Mouse (Mus musculus) heart, postnatal 0 days (tissue): ENCODE results near the gene Timm8a2. TPM values are rescaled to one million over a fixed set of nuclear protein-coding genes. Genes with fewer than 3 reads are reported as not detected.

Experiments
- ATAC-seq: fragments of 200-750 bp; cut with Nextera tagmentation; 2 replicates; pipeline ENCODE4 v1.8.0; 2017; ENCODE audit warnings: low read depth, moderate number of reproducible peaks, moderate library complexity; ENCODE audit not compliant: insufficient read depth
- DNase-seq: peaks from one replicate; pipeline ENCODE4 v3.0.0-alpha.2; 2016; ENCODE audit warnings: low spot score
- H3K27ac ChIP-seq: fragments of 300-500 bp; sonication (generic); 2 replicates; pipeline ENCODE4 v1.5.1; 2014; ENCODE audit warnings: low read depth, mild to moderate bottlenecking
- H3K27me3 ChIP-seq: fragments of 300-500 bp; sonication (generic); 2 replicates; pipeline ENCODE4 v1.6.1; 2014; ENCODE audit warnings: low read length, mixed read lengths; ENCODE audit not compliant: control insufficient read depth, insufficient read depth
- H3K36me3 ChIP-seq: fragments of 300-500 bp; sonication (generic); replicated peaks from 2 replicates; pipeline ENCODE4 v1.6.1; 2014; ENCODE audit warnings: low read length, mixed read lengths; ENCODE audit not compliant: control insufficient read depth, insufficient read depth
- H3K4me1 ChIP-seq: fragments of 300-500 bp; sonication (generic); 2 replicates; pipeline ENCODE4 v1.6.1; 2014; ENCODE audit warnings: antibody characterized with exemption; ENCODE audit not compliant: control insufficient read depth, insufficient read depth
- H3K4me2 ChIP-seq: fragments of 300-500 bp; sonication (generic); 2 replicates; pipeline ENCODE4 v1.6.1; 2014; ENCODE audit warnings: low read depth, mild to moderate bottlenecking, low read length, moderate library complexity
- H3K4me3 ChIP-seq: fragments of 300-500 bp; sonication (generic); 2 replicates; pipeline ENCODE4 v1.5.1; 2014; ENCODE audit warnings: low read depth, low read length
- H3K9ac ChIP-seq: fragments of 300-500 bp; sonication (generic); replicated peaks from 2 replicates; pipeline ENCODE4 v1.6.1; 2014; ENCODE audit warnings: low read depth, low read length, mixed read lengths
- H3K9me3 ChIP-seq: fragments of 300-500 bp; sonication (generic); replicated peaks from 2 replicates; pipeline ENCODE4 v1.6.1; 2016; ENCODE audit warnings: low read length; ENCODE audit not compliant: control insufficient read depth
- CTCF ChIP-seq: IDR thresholded peaks from 2 replicates; pipeline ENCODE4 v1.5.1; 2016; ENCODE audit warnings: antibody characterized with exemption, control low read depth, low read depth
- EP300 ChIP-seq: IDR thresholded peaks from 2 replicates; pipeline ENCODE4 v1.6.1; 2016; ENCODE audit warnings: antibody characterized with exemption, low read depth
- WGBS: fragments of 180-500 bp; shearing (Covaris S2); extraction: QIAGEN DNeasy Blood & Tissue Kit; methylation state at CpG from one replicate; pipeline ENCODE4 v1.1.7; 2014; 5-methylcytosine and 5-hydroxymethylcytosine counted together
- polyA plus RNA-seq: library from polyadenylated mRNA; unstranded; fragments of >200 nt; fragmentation: Nextera tagmentation; extraction: Ambion mirVana; gene quantifications from 2 replicates; pipeline ENCODE4 v1.2.1, GENCODE M21; 2015
- total RNA-seq: library from RNA; depleted of rRNA; stranded (reverse); fragments of >200 nt; gene quantifications from 2 replicates; pipeline ENCODE4 v1.2.3, GENCODE M21; 2014; ENCODE audit warnings: low replicate concordance; rRNA removed

The Timm8a2 gene
- not detected in 2 replicates for total RNA-seq
- not detected in 2 replicates for polyA plus RNA-seq

DNA sequence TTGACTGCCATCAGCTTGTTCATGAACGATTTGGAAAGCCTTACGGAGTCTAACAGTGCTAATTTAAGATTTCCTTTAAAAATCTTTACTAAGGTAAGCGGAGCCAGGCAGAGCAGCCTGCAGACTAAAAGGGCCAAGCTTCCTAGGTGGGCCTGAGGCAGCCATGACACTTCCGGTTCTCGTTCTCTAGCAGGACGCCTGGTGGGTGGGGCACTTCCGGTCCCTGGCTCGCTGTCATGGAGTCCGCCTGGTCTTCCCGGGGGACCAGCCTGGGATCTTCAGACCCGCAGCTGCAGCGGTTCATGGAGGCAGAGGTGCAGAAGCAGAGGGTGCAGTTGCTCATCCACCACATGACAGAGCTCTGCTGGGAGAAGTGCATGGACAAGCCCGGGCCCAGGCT is at the start of gene Timm8a2:
Timm8a2 (plus strand) TSS at position 224 of the 400 bp plus-strand sequence.
- Histone ChIP-seq H3K27ac (no peak within 1 kb of the TSS), H3K36me3 (no peaks in the 10 kb centered on the region), H3K4me3 (no peak within 1 kb of the TSS), H3K4me2 (no peak within 1 kb of the TSS), H3K9ac (no peak within 1 kb of the TSS), H3K9me3 (0 out of 2 replicates have a peak, but pooled peaks cover 4% of the 10 kb centered on the region), H3K27me3 (no peaks in the 10 kb centered on the region), H3K4me1 (no peaks in the 10 kb centered on the region)
- DNase-seq (no peak), ATAC-seq (no peak)
- TF ChIP-seq CTCF (no peak), EP300 (no peak)
- WGBS: 89% methylated on average over 13 of the region's 13 CpGs

DNA sequence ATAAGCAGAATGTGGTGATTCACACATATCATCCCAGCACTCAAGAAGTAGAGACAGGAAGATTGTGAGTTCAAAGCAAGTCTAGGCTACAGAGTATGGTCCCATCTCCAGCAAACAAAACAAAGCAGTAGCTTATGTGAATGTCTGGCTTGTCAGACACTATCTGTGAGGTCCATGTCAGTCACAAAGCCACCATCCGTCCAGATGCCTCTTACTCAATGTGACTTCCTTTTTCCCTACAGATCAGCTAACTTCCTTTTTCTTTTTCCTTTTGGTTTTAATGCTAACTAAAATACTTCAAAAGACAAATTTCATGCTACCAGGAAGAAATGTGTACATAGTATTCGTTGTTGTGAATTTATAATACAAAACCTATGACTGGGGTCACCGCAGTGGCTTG is 49.0 kb upstream of the Timm8a2 start:
- ATAC-seq (no peak), DNase-seq (no peak)
- Histone ChIP-seq H3K36me3 (no peaks in the 10 kb centered on the region), H3K27ac (no peak overlapping the region; the same call in 1 of the 2 replicates), H3K9ac (no peak overlapping the region), H3K9me3 (no peaks in the 10 kb centered on the region), H3K4me1 (0 out of 2 replicates have a peak, but pooled peaks cover 8% of the 10 kb centered on the region), H3K4me3 (no peak overlapping the region), H3K4me2 (no peak overlapping the region), H3K27me3 (no peaks in the 10 kb centered on the region)
- TF ChIP-seq EP300: no peak
- no peak for TF ChIP-seq CTCF
- WGBS: 58% methylated on average over 3 of the region's 3 CpGs

DNA sequence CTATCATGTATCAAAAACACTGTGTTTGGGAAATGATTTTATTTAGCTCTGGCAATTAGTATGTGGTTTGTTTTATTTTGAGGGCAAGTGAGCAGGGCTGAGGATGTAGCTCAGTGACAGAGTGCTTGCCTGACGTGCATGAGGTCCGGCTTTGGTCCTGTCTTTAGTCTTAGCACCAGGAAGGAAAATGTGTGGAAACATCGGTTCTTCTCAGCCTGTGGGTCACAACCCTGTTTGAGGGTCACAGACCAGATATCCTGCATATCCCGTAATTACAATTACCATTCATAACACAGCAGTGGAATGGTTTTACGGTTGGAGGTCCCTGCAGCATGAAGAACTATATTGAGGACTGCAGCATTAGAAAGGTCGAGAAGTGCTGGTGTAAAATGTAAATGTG is 48.4 kb upstream of the Timm8a2 start:
- Histone ChIP-seq H3K4me1 (0 out of 2 replicates have a peak, but pooled peaks cover 8% of the 10 kb centered on the region), H3K27ac (no peak overlapping the region; the same call in 1 of the 2 replicates), H3K4me2 (no peak overlapping the region), H3K27me3 (no peaks in the 10 kb centered on the region), H3K9me3 (no peaks in the 10 kb centered on the region), H3K9ac (no peak overlapping the region), H3K36me3 (0 out of 2 replicates have a peak, but pooled peaks cover 3% of the 10 kb centered on the region), H3K4me3 (no peak overlapping the region)
- DNase-seq (no peak), ATAC-seq (peak; percentile 24; the same call in 1 of the 2 replicates)
- peak; percentile 61; the same call in 1 of the 2 replicates for TF ChIP-seq EP300
- TF ChIP-seq CTCF: no peak
- WGBS: 71% methylated on average over 6 of the region's 6 CpGs

DNA sequence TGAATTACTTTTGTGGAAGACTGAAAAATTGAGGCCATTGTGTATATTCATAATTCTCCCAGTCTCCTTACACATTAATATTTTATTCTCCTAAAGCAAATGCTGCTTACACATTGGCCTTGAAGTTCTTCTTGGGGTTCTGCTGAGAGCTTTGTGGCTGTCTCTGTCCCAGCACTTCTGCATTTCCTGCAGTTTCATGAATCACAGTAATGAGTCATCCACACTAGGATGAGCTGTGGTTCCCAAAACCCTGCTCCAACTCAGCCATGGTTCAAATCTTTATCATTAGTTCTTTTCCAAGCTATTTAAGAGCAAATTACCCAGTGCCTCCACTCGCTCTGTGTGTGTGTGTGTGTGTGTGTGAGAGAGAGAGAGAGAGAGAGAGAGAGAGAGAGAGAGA is 47.2 kb upstream of the Timm8a2 start:
- Histone ChIP-seq H3K36me3 (0 out of 2 replicates have a peak, but pooled peaks cover 6% of the 10 kb centered on the region), H3K27ac (0 out of 2 replicates have a peak overlapping the region, but pooled peaks have one; percentile 34), H3K4me3 (no peak overlapping the region), H3K9me3 (no peaks in the 10 kb centered on the region), H3K4me2 (no peak overlapping the region), H3K27me3 (no peaks in the 10 kb centered on the region), H3K4me1 (0 out of 2 replicates have a peak, but pooled peaks cover 8% of the 10 kb centered on the region), H3K9ac (no peak overlapping the region)
- ATAC-seq: no peak
- WGBS: 73% methylated on average over 1 of the region's 1 CpGs
- DNase-seq: no peak
- TF ChIP-seq CTCF: no peak

DNA sequence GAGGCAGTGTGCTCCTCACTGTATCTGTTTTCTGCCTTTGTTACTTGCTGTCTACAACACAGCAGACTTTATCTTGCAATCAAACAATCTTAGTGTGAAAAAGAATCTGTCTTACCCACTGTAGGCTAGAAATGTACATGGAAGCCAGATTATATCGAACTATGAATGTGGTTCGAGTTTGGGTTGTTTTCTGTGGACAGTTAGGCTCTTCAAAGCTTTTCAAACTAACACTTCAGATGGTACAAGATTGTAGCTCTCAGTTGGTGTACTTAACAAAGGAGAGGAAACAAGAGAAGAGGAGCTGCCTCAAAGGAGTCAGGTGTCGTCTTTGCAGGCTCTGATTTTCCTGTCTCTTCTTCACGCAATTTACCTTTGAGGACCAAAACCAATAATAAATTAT is 46.8 kb upstream of the Timm8a2 start:
- no peaks in the 10 kb centered on the region for H3K27me3 ChIP-seq
- H3K9me3 ChIP-seq: no peaks in the 10 kb centered on the region
- 0 out of 2 replicates have a peak, but pooled peaks cover 6% of the 10 kb centered on the region for H3K36me3 ChIP-seq
- DNase-seq (no peak), ATAC-seq (no peak)
- 0 out of 2 replicates have a peak, but pooled peaks cover 8% of the 10 kb centered on the region for H3K4me1 ChIP-seq
- no peak for TF ChIP-seq EP300
- 74% methylated on average over 4 of the region's 4 CpGs for WGBS
- no peak overlapping the region for H3K4me3 ChIP-seq
- H3K9ac ChIP-seq: no peak overlapping the region
- H3K27ac ChIP-seq: no peak overlapping the region
- no peak overlapping the region for H3K4me2 ChIP-seq

DNA sequence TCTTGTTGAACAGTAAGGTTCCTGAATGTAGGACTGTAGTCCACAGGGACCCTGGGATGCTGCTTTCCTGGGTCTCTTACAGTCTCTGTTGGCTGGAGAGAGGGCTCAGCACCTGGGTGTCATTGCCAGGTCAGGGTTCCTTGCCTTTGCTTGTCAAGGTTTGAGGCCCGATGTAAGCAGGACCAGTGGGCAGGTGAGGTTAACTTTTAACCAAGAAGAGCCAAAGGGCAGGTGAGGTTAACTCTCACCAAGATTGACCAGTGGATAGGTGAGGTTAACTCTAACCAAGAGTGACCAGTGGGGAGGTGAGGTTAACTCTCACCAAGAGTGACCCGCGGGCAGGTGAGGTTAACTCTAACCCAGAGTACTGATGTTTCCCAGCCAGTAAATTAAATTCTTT is 45.1 kb upstream of the Timm8a2 start:
- no peak for TF ChIP-seq CTCF
- no peak for TF ChIP-seq EP300
- peaks cover 10% of the 10 kb centered on the region for H3K36me3 ChIP-seq
- H3K27me3 ChIP-seq: no peaks in the 10 kb centered on the region
- ATAC-seq (no peak), DNase-seq (no peak)
- no peak overlapping the region for H3K9ac ChIP-seq
- H3K4me2 ChIP-seq: no peak overlapping the region
- no peak overlapping the region for H3K4me3 ChIP-seq
- 95% methylated on average over 3 of the region's 3 CpGs for WGBS
- no peaks in the 10 kb centered on the region for H3K9me3 ChIP-seq
- no peaks in the 10 kb centered on the region for H3K4me1 ChIP-seq
- no peak overlapping the region for H3K27ac ChIP-seq
